Mouse (Mus musculus): ENCODE results near the gene Map1lc3b.

Gene Map1lc3b

DNA sequence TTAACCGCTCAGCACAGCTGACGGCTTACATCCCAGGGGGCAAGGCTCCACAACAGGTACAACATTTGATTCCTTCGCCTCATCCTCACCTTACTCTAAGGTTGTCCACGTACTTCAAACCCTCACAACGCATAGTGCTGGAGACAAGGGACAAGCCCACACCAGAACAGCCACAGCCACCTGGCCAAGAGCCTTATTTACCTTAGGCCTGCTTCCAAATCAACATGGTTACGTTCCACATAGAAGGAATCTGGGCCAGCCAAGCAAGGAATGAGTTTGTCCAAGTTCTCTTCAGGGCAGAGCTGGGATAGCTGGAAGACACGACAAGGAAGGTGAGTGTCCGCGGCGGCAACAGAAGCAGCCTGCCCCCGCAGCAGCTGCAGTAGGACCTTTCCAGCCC is 19.8 kb downstream of the Map1lc3b start:
- DNase-seq: peak; percentile 45 to 50

DNA sequence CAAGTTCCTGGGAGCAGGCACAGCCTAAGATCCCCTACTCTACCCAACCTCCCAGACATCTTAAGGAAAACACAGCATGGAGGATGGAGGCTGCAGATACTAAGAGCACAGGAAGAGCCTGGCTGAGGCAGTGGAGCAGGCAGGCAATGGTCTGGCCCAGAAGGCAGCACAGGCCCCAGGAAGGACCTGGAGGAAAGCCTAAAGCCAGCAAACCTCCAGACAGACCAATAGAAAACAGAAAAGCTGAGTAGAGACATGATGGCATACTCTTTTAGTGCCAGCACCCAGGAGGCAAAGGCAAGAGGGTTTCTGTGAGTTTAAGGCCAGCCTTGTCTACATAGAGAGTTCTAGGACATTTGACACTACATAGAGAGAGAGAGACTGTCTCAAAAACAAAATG is 23.3 kb downstream of the Map1lc3b start:
- DNase-seq: peak in 1 of 2 experiments; percentile 45

DNA sequence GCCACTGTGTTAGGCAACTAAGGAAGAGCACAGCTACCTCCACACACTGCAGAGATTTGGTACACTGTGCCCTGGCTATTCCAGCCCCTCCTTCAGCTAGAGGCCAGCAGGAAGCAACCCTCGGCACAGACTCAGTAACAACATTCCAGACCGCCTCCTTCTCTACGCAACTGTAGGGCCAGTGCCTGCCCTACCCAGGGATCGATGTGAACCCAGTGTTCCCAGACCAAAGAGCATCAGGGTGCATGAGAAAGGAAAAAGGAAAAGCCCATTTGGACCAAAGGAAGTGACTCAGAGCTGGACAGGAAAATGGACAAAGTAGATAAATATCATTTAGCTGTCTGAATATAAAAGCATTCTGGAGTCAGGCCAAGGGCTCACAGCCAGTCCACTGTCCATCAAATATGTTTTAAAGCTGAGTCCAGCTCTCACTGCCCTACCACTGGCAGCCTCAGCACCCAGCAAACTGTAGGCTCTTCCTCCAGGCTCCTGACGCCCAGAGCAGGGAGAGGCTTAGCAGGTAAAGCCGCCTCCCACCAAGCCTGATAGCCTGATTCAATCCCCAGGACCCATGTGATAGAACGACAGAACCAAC is 29.3 kb downstream of the Map1lc3b start:
- peak in 1 of 2 experiments; percentile 37 for DNase-seq

DNA sequence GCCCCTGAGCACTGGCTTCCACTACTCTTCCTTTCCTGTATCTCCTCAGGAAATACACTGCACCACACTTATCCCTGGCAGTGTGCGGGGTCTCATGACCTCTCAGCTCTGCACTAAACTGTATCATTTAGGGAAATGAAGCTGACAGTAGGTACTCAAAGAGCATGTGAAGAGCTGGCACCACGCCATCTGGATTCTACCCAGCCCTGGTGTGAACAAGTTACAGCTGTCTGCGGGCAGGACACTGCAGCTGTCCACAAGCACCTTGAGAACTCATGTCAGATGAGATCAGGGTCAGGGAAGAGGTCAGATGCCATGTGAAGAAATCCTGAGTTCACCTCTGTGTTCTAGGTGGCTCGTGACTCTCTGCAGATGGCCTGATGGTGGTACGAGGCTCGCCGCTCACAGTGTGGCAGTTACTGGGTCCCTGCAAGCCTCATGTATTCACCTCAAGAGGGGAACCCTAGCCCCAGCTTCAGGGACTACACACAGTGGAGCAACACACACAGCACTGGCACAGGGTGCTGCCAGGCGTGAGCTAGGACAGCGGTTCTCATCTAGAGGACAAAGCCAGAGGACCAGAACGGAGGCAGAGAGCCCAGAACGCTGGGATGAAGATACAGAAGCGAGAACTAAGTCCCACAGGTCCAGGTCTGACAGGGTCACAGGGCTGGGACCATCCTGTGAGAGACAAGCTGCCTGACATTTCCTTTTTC is 30.8 kb downstream of the Map1lc3b start:
- no peak for DNase-seq

DNA sequence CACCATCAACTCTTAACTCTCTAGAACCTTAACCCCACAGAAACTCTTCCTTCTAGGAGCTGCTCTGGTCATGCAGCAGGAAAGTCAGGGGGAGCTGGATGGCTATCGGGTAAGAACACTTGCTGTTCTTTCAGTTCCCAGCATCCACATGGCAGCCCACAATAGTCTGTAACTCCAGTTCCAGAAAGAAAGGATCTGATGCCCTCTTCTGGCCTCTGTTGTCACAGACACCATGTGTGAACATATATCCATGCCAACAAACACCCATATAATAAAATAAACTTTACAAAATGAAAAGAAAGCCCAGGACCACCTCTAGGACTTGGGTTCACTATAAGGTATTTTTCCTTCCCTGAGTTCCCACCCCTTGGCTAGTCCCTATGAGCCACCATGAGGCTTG is 31.7 kb downstream of the Map1lc3b start:
- DNase-seq: peak in 1 of 2 experiments; percentile 52

GRCm38 (mm10) chr8:121623043-121623442 is 32.9 kb downstream of the Map1lc3b start:
- no peak for DNase-seq

GRCm38 (mm10) chr8:121628681-121629080 is 38.5 kb downstream of the Map1lc3b start:
- no peak for DNase-seq

- DNase-seq: no peak
Observed at GRCm38 (mm10) chr8:121631645-121632071, 41.5 kb downstream of the Map1lc3b start.

GRCm38 (mm10) chr8:121632401-121632800 is 42.2 kb downstream of the Map1lc3b start:
- DNase-seq: peak in 1 of 2 experiments; percentile 57

- no peak for DNase-seq
Observed at GRCm38 (mm10) chr8:121635534-121635933, 45.4 kb downstream of the Map1lc3b start.

DNA sequence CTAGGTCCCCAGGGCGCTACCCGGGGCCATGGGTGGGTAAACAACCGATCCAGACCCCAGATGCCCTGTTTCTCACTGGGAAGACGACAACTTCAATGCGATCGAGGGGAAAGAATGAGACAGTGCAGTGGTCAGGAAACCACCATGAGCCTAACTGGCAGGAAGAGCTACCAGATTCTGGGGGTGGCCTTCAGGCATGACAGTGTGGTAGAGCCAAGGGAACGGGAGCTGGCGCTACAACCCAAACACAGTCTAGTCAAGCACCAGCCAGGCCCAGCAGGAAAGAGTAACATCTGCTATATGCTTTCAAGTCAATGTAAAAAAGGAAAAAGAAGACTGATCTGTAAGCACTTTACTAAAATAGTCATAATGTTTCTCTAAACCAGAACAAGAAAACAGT is 46.0 kb downstream of the Map1lc3b start:
- DNase-seq: no peak

DNA sequence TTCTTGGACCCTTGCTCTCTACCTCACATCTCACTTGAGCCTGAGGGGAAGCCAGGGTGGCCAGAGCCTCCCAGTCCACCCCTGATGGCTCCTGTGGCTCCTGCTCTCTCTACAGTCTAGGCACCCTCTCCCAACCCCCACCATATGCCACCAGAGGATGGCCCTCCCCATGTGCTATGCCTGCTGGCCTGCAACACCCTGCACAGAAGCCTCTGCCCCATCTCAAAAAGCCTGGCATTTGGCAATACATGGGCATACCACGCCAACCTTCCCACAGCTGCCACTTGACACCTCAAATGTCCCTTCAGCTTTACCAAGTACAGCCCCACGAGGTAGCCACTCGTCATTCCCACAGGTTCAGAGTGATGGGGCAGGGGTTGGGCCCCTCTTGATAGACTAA is 52.6 kb downstream of the Map1lc3b start:
- peak in 1 of 2 experiments; percentile 50 for DNase-seq

DNA sequence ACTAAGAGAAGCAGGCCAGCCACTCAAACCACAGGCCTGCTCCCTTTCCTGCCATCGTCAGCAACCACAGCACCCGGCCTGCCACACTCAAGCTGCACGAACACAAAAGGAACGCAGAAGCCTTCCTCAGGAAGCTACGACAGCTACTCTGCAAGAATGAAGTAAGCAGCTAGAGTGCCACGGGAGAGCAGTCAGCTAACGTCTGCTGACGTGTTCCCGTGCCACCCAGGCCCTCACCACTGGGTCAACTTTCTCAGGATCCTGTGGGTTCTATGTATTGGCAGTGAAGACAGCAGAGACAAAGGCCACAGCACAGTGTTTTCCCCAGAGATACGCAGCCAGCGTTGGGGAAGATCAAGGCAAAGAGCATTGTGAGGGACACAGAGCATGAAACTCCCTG is 53.2 kb downstream of the Map1lc3b start:
- DNase-seq: no peak

- no peak for DNase-seq
Observed at GRCm38 (mm10) chr8:121647511-121648215, 57.5 kb downstream of the Map1lc3b start.
